Mouse (Mus musculus) c-Kit-negative CD71-positive TER-119-positive erythroid progenitor cells, embryonic 14.5 days (primary cell): ENCODE results near the gene Ppdpf.

Experiments used
- DNase-seq: peaks from one replicate; pipeline ENCODE4 v3.0.0-alpha.2; 2013; ENCODE audit warnings: low read depth, low spot score

The Ppdpf gene

GRCm38 (mm10) chr2:181187121-181188000, at the start of gene Ppdpf:
Gene Ppdpf, plus strand, starts transcription at chr2:181187247.
- DNase-seq = peak; percentile 92

GRCm38 (mm10) chr2:181139641-181140193, 47.3 kb upstream of the Ppdpf start:
- no peak for DNase-seq

GRCm38 (mm10) chr2:181142703-181143135, 44.3 kb upstream of the Ppdpf start:
- no peak for DNase-seq

GRCm38 (mm10) chr2:181143509-181144276, 43.4 kb upstream of the Ppdpf start:
- no peak for DNase-seq

- DNase-seq = no peak
Measured at GRCm38 (mm10) chr2:181144675-181145074, 42.4 kb upstream of the Ppdpf start.

- DNase-seq = no peak
Measured at GRCm38 (mm10) chr2:181146976-181147545, 40.0 kb upstream of the Ppdpf start.

GRCm38 (mm10) chr2:181147546-181148317, 39.3 kb upstream of the Ppdpf start:
- DNase-seq = no peak

- DNase-seq = no peak
Measured at GRCm38 (mm10) chr2:181148318-181148955, 38.6 kb upstream of the Ppdpf start.

GRCm38 (mm10) chr2:181150281-181150680, 36.8 kb upstream of the Ppdpf start:
- no peak for DNase-seq

GRCm38 (mm10) chr2:181152701-181153100, 34.3 kb upstream of the Ppdpf start:
- DNase-seq = no peak

GRCm38 (mm10) chr2:181153131-181153530, 33.9 kb upstream of the Ppdpf start:
- DNase-seq = no peak

GRCm38 (mm10) chr2:181153837-181154236, 33.2 kb upstream of the Ppdpf start:
- no peak for DNase-seq

- DNase-seq = no peak
Measured at GRCm38 (mm10) chr2:181154361-181154760, 32.7 kb upstream of the Ppdpf start.

GRCm38 (mm10) chr2:181154831-181155415, 32.1 kb upstream of the Ppdpf start:
- no peak for DNase-seq

GRCm38 (mm10) chr2:181155801-181156200, 31.2 kb upstream of the Ppdpf start:
- no peak for DNase-seq

- DNase-seq = no peak
Measured at GRCm38 (mm10) chr2:181156248-181157121, 30.6 kb upstream of the Ppdpf start, which contains the start of gene Eef1a2. Gene Eef1a2, minus strand, starts transcription at chr2:181157014.

GRCm38 (mm10) chr2:181157180-181157579, 29.9 kb upstream of the Ppdpf start:
- no peak for DNase-seq

GRCm38 (mm10) chr2:181157716-181158302, 29.2 kb upstream of the Ppdpf start:
- DNase-seq = no peak

GRCm38 (mm10) chr2:181158471-181158870, 28.6 kb upstream of the Ppdpf start:
- no peak for DNase-seq
